ENCODE assay signal across 17 mouse cellular contexts in genomic region chr8:102938771-102939170, GRCm38 (mm10).
"Had no signal": no experiment of that assay in that cellular context is flagged by ENCODE, and none has a peak within 500 bp of the region (broad histone marks: within the 10 kb centered on the region; RNA-seq: fewer than 3 reads in every experiment).

No protein-coding gene starts in this region.

- H3K27me3 ChIP-seq: lung, embryonic 15.5 days; megakaryocyte, embryonic 14.5 days; midbrain, embryonic 13.5 days; midbrain, embryonic 15.5 days; neural tube, embryonic 12.5 days; stomach, embryonic 15.5 days had no signal

- H3K27ac ChIP-seq: lung, embryonic 15.5 days; macrophage; midbrain, embryonic 13.5 days; midbrain, embryonic 15.5 days; neural tube, embryonic 12.5 days; stomach, embryonic 15.5 days; stomach, postnatal 0 days had no signal

- ATAC-seq: lung, postnatal 0 days; midbrain, embryonic 13.5 days; midbrain, embryonic 15.5 days had no signal

- H3K4me2 ChIP-seq: lung, embryonic 15.5 days; midbrain, embryonic 11.5 days; midbrain, embryonic 13.5 days; midbrain, embryonic 15.5 days; neural tube, embryonic 12.5 days; stomach, embryonic 15.5 days had no signal

- H3K4me3 ChIP-seq: lung, embryonic 15.5 days; megakaryocyte, embryonic 14.5 days; midbrain, embryonic 13.5 days; midbrain, embryonic 15.5 days; neural tube, embryonic 12.5 days; stomach, embryonic 15.5 days had no signal

- H3K9me3 ChIP-seq: lung, embryonic 15.5 days; megakaryocyte, embryonic 14.5 days; midbrain, embryonic 13.5 days; midbrain, embryonic 15.5 days; neural tube, embryonic 12.5 days; stomach, embryonic 15.5 days had no signal

- DNase-seq: lung, adult 2 months; lung, postnatal 14 days; lung, postnatal 36 days; right cerebral cortex, postnatal 14 days; thymus, adult 2 months; thymus, postnatal 25 days; thymus, postnatal 4 days had no signal

- H3K4me1 ChIP-seq: lung, embryonic 15.5 days; megakaryocyte, embryonic 14.5 days; midbrain, embryonic 13.5 days; midbrain, embryonic 15.5 days; neural tube, embryonic 12.5 days; stomach, embryonic 15.5 days had no signal

- H3K9ac ChIP-seq: lung, embryonic 15.5 days; midbrain, embryonic 13.5 days; midbrain, embryonic 15.5 days; neural tube, embryonic 12.5 days; stomach, embryonic 15.5 days had no signal

- H3K36me3 ChIP-seq: lung, embryonic 15.5 days; midbrain, embryonic 13.5 days; midbrain, embryonic 15.5 days; neural tube, embryonic 12.5 days; stomach, embryonic 15.5 days had no signal
